Mouse (Mus musculus): Measurements from ENCODE around the gene Lmtk3.

GRCm38 (mm10) chr7:45797661-45798510 is 14.3 kb downstream of the Lmtk3 start:
- no peak for TF ChIP-seq CTCF (conservative IDR thresholded peaks at IDR 0.05; ENCODE audit: insufficient read depth, insufficient read length, low read depth, low read length)
- TF ChIP-seq POLR2A (IDR thresholded peaks at IDR 0.05; ENCODE audit: low read depth, low read length), result no peak
